Mouse (Mus musculus) myocyte (in vitro differentiated cells): Measurements from ENCODE around the gene Tdgf1.

Experiments used
- E2F4 ChIP-seq: IDR thresholded peaks from one replicate; pipeline ENCODE4 v1.6.1; 2011; ENCODE audit warnings: mild to moderate bottlenecking, control low read depth, moderate library complexity; ENCODE audit not compliant: insufficient read depth
- MYOD1 ChIP-seq, 3 experiments: IDR thresholded peaks; one replicate each; pipeline ENCODE4 v1.6.1; 2011; ENCODE audit warnings: control low read depth in 2 of 3, low read depth in 2 of 3, mild to moderate bottlenecking in 2 of 3, moderate library complexity in 1 of 3; ENCODE audit not compliant: insufficient read length in 2 of 3, control insufficient read depth in 1 of 3
- POLR2A ChIP-seq: IDR thresholded peaks from one replicate; pipeline ENCODE4 v1.6.1; 2011; ENCODE audit warnings: low read depth, mild to moderate bottlenecking, control low read depth, moderate library complexity; ENCODE audit not compliant: insufficient read length
- TCF3 ChIP-seq: IDR thresholded peaks from one replicate; pipeline ENCODE4 v1.6.1; 2011; ENCODE audit warnings: low read depth, control low read depth; ENCODE audit not compliant: insufficient read length

DNA sequence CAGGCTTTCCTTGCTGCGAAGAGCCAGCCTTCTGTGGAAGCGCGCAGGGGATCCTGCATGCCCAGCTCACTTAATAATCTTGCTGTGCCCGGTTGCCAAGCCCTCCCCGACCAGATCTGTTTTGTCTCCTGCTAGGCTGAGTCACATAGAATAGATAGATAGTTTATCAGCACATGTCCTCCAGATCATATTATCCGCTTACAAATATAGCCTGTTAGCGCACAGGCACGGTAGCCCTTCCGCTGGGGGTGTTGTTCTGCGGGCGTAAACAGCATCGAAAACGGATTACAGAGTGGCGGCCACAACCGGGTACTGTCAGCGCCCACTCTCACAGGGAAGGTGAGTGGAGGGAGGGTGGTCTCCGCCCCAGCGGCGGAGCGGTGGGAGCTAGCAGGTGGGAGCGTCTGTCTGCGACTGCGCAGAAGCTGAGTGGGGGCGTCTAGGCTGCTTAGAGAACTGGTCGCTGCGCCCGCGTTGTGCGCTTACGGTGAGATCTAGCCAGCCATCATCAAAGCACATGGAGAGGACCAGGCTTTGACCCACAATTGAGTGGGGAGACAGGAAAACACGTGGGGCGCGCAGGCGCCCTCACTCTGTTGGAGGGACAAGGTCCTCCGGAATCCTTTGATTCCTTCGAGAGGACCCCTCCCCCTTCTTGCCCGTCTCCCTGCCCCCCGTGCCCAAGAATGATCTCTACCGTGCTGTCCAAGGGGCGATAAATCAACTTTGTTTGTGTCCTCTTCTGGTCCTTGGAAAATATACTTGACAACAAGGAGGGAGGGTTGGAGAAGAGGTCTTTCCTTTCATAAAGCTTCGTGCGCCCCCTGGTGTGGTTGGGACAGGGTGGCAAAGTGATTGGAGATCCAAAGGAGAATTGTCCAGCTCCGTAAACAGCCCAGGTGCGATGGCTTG is 7.8 kb upstream of the Tdgf1 start:
- no peak for TF ChIP-seq MYOD1 (IDR thresholded peaks at IDR 0.05; ENCODE audit: control insufficient read depth in 1 of 3, insufficient read length in 2 of 3, low read depth in 2 of 3)
- TF ChIP-seq TCF3, result no peak
- TF ChIP-seq E2F4, result no peak
- no peak for TF ChIP-seq POLR2A
